Mouse (Mus musculus): ENCODE results near the gene Fam98b. TPM values are rescaled to one million over a fixed set of nuclear protein-coding genes. Genes with fewer than 3 reads are reported as not detected.

Gene Fam98b
- polyA plus RNA-seq, 1 experiment = 12.7 TPM

- no peak overlapping the region for H3K4me3 ChIP-seq (replicated peaks; ENCODE audit: control insufficient read depth, low read depth, low read length)
- WGBS = 65% methylated on average over 1 of the region's 1 CpGs
- no peaks in the 10 kb centered on the region; the same call in 1 of the 2 replicates for H3K4me1 ChIP-seq (ENCODE audit: control insufficient read depth, insufficient read depth, low read length)
- TF ChIP-seq POLR2A (IDR thresholded peaks at IDR 0.05; ENCODE audit: borderline replicate concordance, control insufficient read depth, low read depth, low read length) = no peak
- H3K27ac ChIP-seq (ENCODE audit: control insufficient read depth, insufficient read depth, low read depth, low read length, poor library complexity) = no peak overlapping the region
These were observed 8.1 kb downstream of the Fam98b start for GRCm38 (mm10) chr2:117257617-117258016.

- no peak overlapping the region for H3K27ac ChIP-seq (ENCODE audit: control insufficient read depth, insufficient read depth, low read depth, low read length, poor library complexity)
- no peaks in the 10 kb centered on the region; the same call in 1 of the 2 replicates for H3K4me1 ChIP-seq (ENCODE audit: control insufficient read depth, insufficient read depth, low read length)
- TF ChIP-seq CTCF (IDR thresholded peaks at IDR 0.05; ENCODE audit: control insufficient read depth, insufficient read depth, low read length) = no peak
- 47% methylated on average over 5 of the region's 5 CpGs for WGBS
- no peak overlapping the region for H3K4me3 ChIP-seq (replicated peaks; ENCODE audit: control insufficient read depth, low read depth, low read length)
These were observed 12.6 kb downstream of the Fam98b start for GRCm38 (mm10) chr2:117262184-117262583.

- TF ChIP-seq POLR2A (IDR thresholded peaks at IDR 0.05; ENCODE audit: borderline replicate concordance, control insufficient read depth, low read depth, low read length) = no peak
- TF ChIP-seq CTCF (IDR thresholded peaks at IDR 0.05; ENCODE audit: control insufficient read depth, insufficient read depth, low read length) = peak; percentile 96
- 65% methylated on average over 11 of the region's 11 CpGs for WGBS
- no peaks in the 10 kb centered on the region; the same call in 1 of the 2 replicates for H3K4me1 ChIP-seq (ENCODE audit: control insufficient read depth, insufficient read depth, low read length)
These were observed 14.4 kb downstream of the Fam98b start for GRCm38 (mm10) chr2:117263786-117264408.

GRCm38 (mm10) chr2:117288291-117288690 is 38.8 kb downstream of the Fam98b start:
- Histone ChIP-seq H3K4me1 (ENCODE audit: control insufficient read depth, insufficient read depth, low read length) (no peaks in the 10 kb centered on the region), H3K4me3 (replicated peaks; ENCODE audit: control insufficient read depth, low read depth, low read length) (no peak overlapping the region), H3K27ac (ENCODE audit: control insufficient read depth, insufficient read depth, low read depth, low read length, poor library complexity) (no peak overlapping the region)
- TF ChIP-seq CTCF (IDR thresholded peaks at IDR 0.05; ENCODE audit: control insufficient read depth, insufficient read depth, low read length) (no peak), POLR2A (IDR thresholded peaks at IDR 0.05; ENCODE audit: borderline replicate concordance, control insufficient read depth, low read depth, low read length) (no peak)
- 86% methylated on average over 7 of the region's 7 CpGs for WGBS

More at GRCm38 (mm10) chr2:117263786-117264408, 14.4 kb downstream of the Fam98b start:
- Histone ChIP-seq H3K4me3 (replicated peaks; ENCODE audit: control insufficient read depth, low read depth, low read length) (no peak overlapping the region), H3K27ac (ENCODE audit: control insufficient read depth, insufficient read depth, low read depth, low read length, poor library complexity) (no peak overlapping the region)

- Histone ChIP-seq H3K4me1 (ENCODE audit: control insufficient read depth, insufficient read depth, low read length) (no peaks in the 10 kb centered on the region; the same call in 1 of the 2 replicates), H3K27ac (ENCODE audit: control insufficient read depth, insufficient read depth, low read depth, low read length, poor library complexity) (no peak overlapping the region), H3K4me3 (replicated peaks; ENCODE audit: control insufficient read depth, low read depth, low read length) (peak overlapping the region; percentile 2)
- TF ChIP-seq POLR2A (IDR thresholded peaks at IDR 0.05; ENCODE audit: borderline replicate concordance, control insufficient read depth, low read depth, low read length) = no peak
- no peak for TF ChIP-seq CTCF (IDR thresholded peaks at IDR 0.05; ENCODE audit: control insufficient read depth, insufficient read depth, low read length)
- WGBS = 67% methylated on average over 16 of the region's 16 CpGs
These were observed 50.3 kb downstream of the Fam98b start for GRCm38 (mm10) chr2:117299596-117300448.

GRCm38 (mm10) chr2:117303391-117304350 is 54.1 kb downstream of the Fam98b start:
- Histone ChIP-seq H3K4me3 (replicated peaks; ENCODE audit: control insufficient read depth, low read depth, low read length) (no peak overlapping the region), H3K4me1 (ENCODE audit: control insufficient read depth, insufficient read depth, low read length) (no peaks in the 10 kb centered on the region; the same call in 1 of the 2 replicates), H3K27ac (ENCODE audit: control insufficient read depth, insufficient read depth, low read depth, low read length, poor library complexity) (peak overlapping the region; percentile 60; the same call in 1 of the 2 replicates)
- no peak for TF ChIP-seq CTCF (IDR thresholded peaks at IDR 0.05; ENCODE audit: control insufficient read depth, insufficient read depth, low read length)
- no peak for TF ChIP-seq POLR2A (IDR thresholded peaks at IDR 0.05; ENCODE audit: borderline replicate concordance, control insufficient read depth, low read depth, low read length)
- 41% methylated on average over 12 of the region's 12 CpGs for WGBS

- TF ChIP-seq POLR2A (IDR thresholded peaks at IDR 0.05; ENCODE audit: borderline replicate concordance, control insufficient read depth, low read depth, low read length) (no peak), CTCF (IDR thresholded peaks at IDR 0.05; ENCODE audit: control insufficient read depth, insufficient read depth, low read length) (no peak)
- WGBS = 81% methylated on average over 5 of the region's 5 CpGs
- H3K4me1 ChIP-seq (ENCODE audit: control insufficient read depth, insufficient read depth, low read length) = no peaks in the 10 kb centered on the region; the same call in 1 of the 2 replicates
- no peak overlapping the region for H3K27ac ChIP-seq (ENCODE audit: control insufficient read depth, insufficient read depth, low read depth, low read length, poor library complexity)
- H3K4me3 ChIP-seq (replicated peaks; ENCODE audit: control insufficient read depth, low read depth, low read length) = no peak overlapping the region
These were observed 55.4 kb downstream of the Fam98b start for GRCm38 (mm10) chr2:117304941-117305340.

Data from bone marrow, adult 2 months (tissue).